Mouse (Mus musculus) bone marrow, adult 2 months (tissue): ENCODE measurements around the gene Clpp. TPM values are rescaled to one million over a fixed set of nuclear protein-coding genes. Genes with fewer than 3 reads are reported as not detected.

Source experiments
- H3K27ac ChIP-seq: fragments of 200-500 bp; 2 replicates; pipeline ENCODE4 v1.5.1; 2012; ENCODE audit warnings: low read depth, mild to moderate bottlenecking, control low read depth, inconsistent platforms, low read length; ENCODE audit not compliant: control insufficient read depth, poor library complexity, insufficient read depth
- H3K4me1 ChIP-seq: fragments of 200-500 bp; 2 replicates; pipeline ENCODE4 v1.6.1; 2011; ENCODE audit warnings: low read length; ENCODE audit not compliant: control insufficient read depth, insufficient read depth
- H3K4me3 ChIP-seq: fragments of 200-500 bp; replicated peaks from 2 replicates; pipeline ENCODE3; 2011; ENCODE audit warnings: mild to moderate bottlenecking, low read depth, low read length, control low read depth; ENCODE audit not compliant: control insufficient read depth
- CTCF ChIP-seq: fragments of 200-500 bp; IDR thresholded peaks from 2 replicates; pipeline ENCODE4 v1.5.1; 2011; ENCODE audit warnings: low read length, control low read depth; ENCODE audit not compliant: control insufficient read depth, insufficient read depth
- POLR2A ChIP-seq: fragments of 200-500 bp; IDR thresholded peaks from 2 replicates; pipeline ENCODE4 v1.6.1; 2011; ENCODE audit warnings: low read depth, mild to moderate bottlenecking, control low read depth, low read length, borderline replicate concordance; ENCODE audit not compliant: control insufficient read depth
- WGBS: fragments of 180-500 bp; shearing (Covaris S2); methylation state at CpG from one replicate; pipeline ENCODE4 v1.1.7; 2018; 5-methylcytosine and 5-hydroxymethylcytosine counted together
- polyA plus RNA-seq: library from polyadenylated mRNA; stranded (reverse); fragments of >200 nt; gene quantifications from 2 replicates; pipeline ENCODE4 v1.2.4, GENCODE M21; 2011; ENCODE audit warnings: low replicate concordance; ENCODE audit not compliant: missing spikeins, insufficient read depth, insufficient read length

Clpp gene
- polyA plus RNA-seq, 1 experiment: 43.4 TPM

DNA sequence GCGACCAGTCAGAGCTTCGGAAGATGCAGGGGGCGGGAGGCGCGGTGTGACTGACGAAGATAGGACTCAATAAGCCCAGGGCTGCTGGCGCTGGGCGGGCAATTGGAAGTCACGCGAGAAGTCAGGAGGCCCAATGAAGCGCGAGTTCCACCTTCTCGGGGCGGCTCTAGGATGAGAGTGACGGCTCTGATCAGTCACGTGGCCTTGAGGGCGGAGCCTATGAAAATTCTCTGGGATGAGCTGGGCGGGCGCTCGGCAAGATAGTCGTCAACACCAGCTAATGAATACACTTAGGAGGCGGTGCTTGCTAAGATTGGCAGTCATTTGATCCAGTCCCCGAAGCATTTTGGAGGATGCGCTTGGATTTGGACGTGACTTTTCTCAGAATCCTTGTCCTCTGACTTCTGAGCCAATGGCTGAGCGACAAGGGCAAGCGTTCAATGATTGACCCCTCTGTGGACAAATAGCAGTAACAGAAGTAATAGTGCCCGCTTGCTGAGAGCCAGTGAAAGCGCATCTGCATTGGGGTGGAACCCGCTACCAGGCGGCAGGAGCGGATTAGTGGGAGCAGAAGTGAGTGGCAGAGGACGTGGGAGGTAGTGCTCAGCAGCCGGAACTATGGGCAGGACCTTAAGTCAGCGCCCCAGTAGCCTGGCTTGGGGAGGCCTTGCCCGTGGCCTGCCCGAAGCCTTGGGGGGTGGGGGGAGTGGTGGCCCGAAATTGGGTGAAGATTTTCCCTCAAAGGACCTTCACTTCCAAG lies 41.7 kb downstream of the Clpp start:
- Histone ChIP-seq H3K27ac (peak overlapping the region; percentile 79), H3K4me1 (peaks cover 1% of the 10 kb centered on the region; the same call in 1 of the 2 replicates), H3K4me3 (peak overlapping the region; percentile 56)
- WGBS: under 1% methylated on average over 38 of the region's 38 CpGs
- TF ChIP-seq POLR2A (peak; percentile 96), CTCF (no peak)

DNA sequence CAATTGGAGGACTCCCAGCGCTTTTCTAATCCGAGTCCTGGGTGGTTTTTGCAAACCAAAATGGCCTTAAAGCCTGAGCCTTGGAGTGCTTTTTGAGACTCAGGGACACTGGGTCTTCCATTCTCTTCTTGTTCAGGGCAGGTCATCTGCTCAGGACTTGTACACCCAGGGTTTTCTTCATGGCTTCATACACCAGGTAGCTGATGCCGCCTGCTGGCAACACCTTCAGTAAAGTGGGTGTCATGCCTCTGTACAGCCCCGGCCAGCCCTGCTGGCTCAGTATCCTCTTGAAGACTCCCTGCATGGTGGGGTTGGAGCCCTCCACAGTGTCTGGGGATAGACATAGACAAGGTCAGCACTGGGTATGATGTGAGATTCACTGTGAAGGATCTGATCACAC lies 42.7 kb downstream of the Clpp start:
- Histone ChIP-seq H3K27ac (no peak overlapping the region), H3K4me1 (peaks cover 1% of the 10 kb centered on the region; the same call in 1 of the 2 replicates), H3K4me3 (no peak overlapping the region)
- TF ChIP-seq POLR2A: no peak
- TF ChIP-seq CTCF: no peak
- 82% methylated on average over 4 of the region's 4 CpGs for WGBS

- TF ChIP-seq CTCF (peak; percentile 33; the same call in 1 of the 2 replicates), POLR2A (no peak)
- no peak overlapping the region for H3K27ac ChIP-seq
- no peak overlapping the region for H3K4me3 ChIP-seq
- H3K4me1 ChIP-seq: no peaks in the 10 kb centered on the region; the same call in 1 of the 2 replicates
- 48% methylated on average over 8 of the region's 8 CpGs for WGBS
Measured at GRCm38 (mm10) chr17:57038978-57039377, 48.9 kb downstream of the Clpp start.

GRCm38 (mm10) chr17:57041554-57041953 lies 51.4 kb downstream of the Clpp start, which contains the start of gene Slc25a41:
Slc25a41 (minus strand) TSS chr17:57041654.
- no peak within 1 kb of the TSS for H3K27ac ChIP-seq
- no peak for TF ChIP-seq CTCF
- TF ChIP-seq POLR2A: no peak
- H3K4me1 ChIP-seq: no peaks in the 10 kb centered on the region; the same call in 1 of the 2 replicates
- H3K4me3 ChIP-seq: no peak within 1 kb of the TSS
- 80% methylated on average over 8 of the region's 8 CpGs for WGBS

Other genes with a start within 250 kb of the Clpp start
- not detected in 2 replicates for gene Nrtn, start 232.8 kb upstream of the Clpp start, polyA plus RNA-seq
- gene Dus3l, start 225.5 kb upstream of the Clpp start, polyA plus RNA-seq: 15.8 and 51.0 TPM in 2 replicates
- 1.7 and 1.9 TPM in 2 replicates for gene Prr22, start 220.1 kb upstream of the Clpp start, polyA plus RNA-seq
- 16.2 and 18.2 TPM in 2 replicates for gene Rfx2, start 159.3 kb upstream of the Clpp start, polyA plus RNA-seq
- gene Acsbg2, start 115.9 kb upstream of the Clpp start, polyA plus RNA-seq: not detected in 2 replicates
- gene 1700061G19Rik, start 114.8 kb upstream of the Clpp start, polyA plus RNA-seq: 0.92 TPM in 1 of 2 replicates, not detected in the other
- 12.1 and 17.3 TPM in 2 replicates for gene Mllt1, start 54.9 kb upstream of the Clpp start, polyA plus RNA-seq
- not detected in 2 replicates for gene Acer1, start 8.2 kb upstream of the Clpp start, polyA plus RNA-seq
- 4.4 and 11.1 TPM in 2 replicates for gene Alkbh7, start 7.0 kb downstream of the Clpp start, polyA plus RNA-seq
- not detected in 2 replicates for gene Pspn, start 9.7 kb downstream of the Clpp start, polyA plus RNA-seq
- gene Gtf2f1, start 21.0 kb downstream of the Clpp start, polyA plus RNA-seq: 74.4 and 116 TPM in 2 replicates
- gene Gm17949, start 21.2 kb downstream of the Clpp start, polyA plus RNA-seq: not detected in 2 replicates
- gene Khsrp, start 41.2 kb downstream of the Clpp start, polyA plus RNA-seq: 56.3 and 56.9 TPM in 2 replicates
- not detected in 2 replicates for gene Slc25a41, start 51.3 kb downstream of the Clpp start, polyA plus RNA-seq
- gene Crb3, start 68.8 kb downstream of the Clpp start, polyA plus RNA-seq: 2.4 TPM in 1 of 2 replicates, not detected in the other
- gene Slc25a23, start 69.6 kb downstream of the Clpp start, polyA plus RNA-seq: 2.8 and 8.1 TPM in 2 replicates
- gene Dennd1c, start 88.2 kb downstream of the Clpp start, polyA plus RNA-seq: 49.6 and 96.5 TPM in 2 replicates
- gene Tubb4a, start 97.5 kb downstream of the Clpp start, polyA plus RNA-seq: 0.90 TPM in 1 of 2 replicates, not detected in the other
- gene Tnfsf9, start 115.0 kb downstream of the Clpp start, polyA plus RNA-seq: 0.75 and 1.6 TPM in 2 replicates
- gene Cd70, start 159.5 kb downstream of the Clpp start, polyA plus RNA-seq: not detected in 2 replicates
- gene Tnfsf14, start 203.9 kb downstream of the Clpp start, polyA plus RNA-seq: 7.0 and 12.8 TPM in 2 replicates
- 68.1 and 221 TPM in 2 replicates for gene C3, start 237.8 kb downstream of the Clpp start, polyA plus RNA-seq